Mouse (Mus musculus): ENCODE measurements at regions not wholly inside any gene's neighbourhood (a gene's known extent, or its start where the extent isn't known, plus 50 kb on each side); places are given as distances from the start of the nearest gene placed in this dataset.

- DNase-seq = no peak
Observed at GRCm38 (mm10) chr12:79939436-79939835, 173.4 kb downstream of the Zfp36l1 start.

GRCm38 (mm10) chr12:79937876-79938275, 174.9 kb downstream of the Zfp36l1 start:
- peak in 1 of 2 experiments; percentile 64 for DNase-seq

GRCm38 (mm10) chr12:79936698-79937097, 176.1 kb downstream of the Zfp36l1 start:
- peak in 1 of 2 experiments; percentile 55 for DNase-seq

- peak; percentile 63 to 81 for DNase-seq
Observed at GRCm38 (mm10) chr12:79934091-79934490, 178.7 kb downstream of the Zfp36l1 start.

GRCm38 (mm10) chr12:79932905-79933304, 179.9 kb downstream of the Zfp36l1 start:
- no peak for DNase-seq

- peak; percentile 69 to 92 for DNase-seq
Observed at GRCm38 (mm10) chr12:79931455-79931854, 181.4 kb downstream of the Zfp36l1 start.

GRCm38 (mm10) chr12:79929846-79930245, 183.0 kb downstream of the Zfp36l1 start:
- DNase-seq = no peak

GRCm38 (mm10) chr12:79928739-79929380, 184.0 kb downstream of the Zfp36l1 start:
- peak in 1 of 2 experiments; percentile 68 for DNase-seq

- DNase-seq = peak in 1 of 2 experiments; percentile 65
Observed at GRCm38 (mm10) chr12:79928298-79928697, 184.5 kb downstream of the Zfp36l1 start.

- DNase-seq = peak; percentile 78 to 84
Observed at GRCm38 (mm10) chr12:79925704-79926588, 186.9 kb downstream of the Zfp36l1 start.

- DNase-seq = peak in 1 of 2 experiments; percentile 58
Observed at GRCm38 (mm10) chr12:79924921-79925703, 187.7 kb downstream of the Zfp36l1 start.

- no peak for DNase-seq
Observed at GRCm38 (mm10) chr12:79923811-79924210, 189.0 kb downstream of the Zfp36l1 start.

- DNase-seq = no peak
Observed at GRCm38 (mm10) chr12:79921786-79922185, 191.0 kb downstream of the Zfp36l1 start.

- DNase-seq = no peak
Observed at GRCm38 (mm10) chr12:79918983-79919382, 193.8 kb downstream of the Zfp36l1 start.

GRCm38 (mm10) chr12:79917634-79918289, 195.1 kb downstream of the Zfp36l1 start:
- DNase-seq = peak; percentile 35 to 58

GRCm38 (mm10) chr12:79916896-79917633, 195.7 kb downstream of the Zfp36l1 start:
- DNase-seq = peak in 1 of 2 experiments; percentile 53

- DNase-seq = no peak
Observed at GRCm38 (mm10) chr12:79913898-79914297, 198.9 kb downstream of the Zfp36l1 start.

- no peak for DNase-seq
Observed at GRCm38 (mm10) chr12:79912281-79913063, 200.3 kb downstream of the Zfp36l1 start.

- peak; percentile 36 to 46 for DNase-seq
Observed at GRCm38 (mm10) chr12:79910884-79911759, 201.7 kb downstream of the Zfp36l1 start.

- DNase-seq = peak; percentile 84 to 90
Observed at GRCm38 (mm10) chr12:79907583-79907982, 205.2 kb downstream of the Zfp36l1 start.
